Mouse (Mus musculus) erythroblast, embryonic 14.5 days (primary cell): ENCODE data around the gene Trim2.

Source experiments
- GATA1 ChIP-seq: IDR thresholded peaks from 2 replicates; pipeline ENCODE4 v1.6.1; 2012; ENCODE audit warnings: low read length, inconsistent platforms, mixed read lengths
- TAL1 ChIP-seq: IDR thresholded peaks from 3 replicates; pipeline ENCODE4 v1.6.1; 2012; ENCODE audit warnings: low read length, inconsistent platforms, mixed read lengths

- TF ChIP-seq TAL1 (no peak), GATA1 (no peak)
Measured at GRCm38 (mm10) chr3:84135387-84135786, 171.3 kb downstream of the Trim2 start.
